Mouse (Mus musculus) forelimb bud, embryonic 11.5 days (tissue): Measurements from ENCODE around the gene Gja1.
"Not testable (repeated sequence)": the region's sequence is repeated elsewhere in the genome, so short reads cannot be mapped to it uniquely, and the experiment has no call there.

ENCODE experiments used
- DNase-seq: peaks from one replicate; pipeline ENCODE4 v3.0.0-alpha.2; 2012; ENCODE audit warnings: low read depth, low spot score

The Gja1 gene

DNA sequence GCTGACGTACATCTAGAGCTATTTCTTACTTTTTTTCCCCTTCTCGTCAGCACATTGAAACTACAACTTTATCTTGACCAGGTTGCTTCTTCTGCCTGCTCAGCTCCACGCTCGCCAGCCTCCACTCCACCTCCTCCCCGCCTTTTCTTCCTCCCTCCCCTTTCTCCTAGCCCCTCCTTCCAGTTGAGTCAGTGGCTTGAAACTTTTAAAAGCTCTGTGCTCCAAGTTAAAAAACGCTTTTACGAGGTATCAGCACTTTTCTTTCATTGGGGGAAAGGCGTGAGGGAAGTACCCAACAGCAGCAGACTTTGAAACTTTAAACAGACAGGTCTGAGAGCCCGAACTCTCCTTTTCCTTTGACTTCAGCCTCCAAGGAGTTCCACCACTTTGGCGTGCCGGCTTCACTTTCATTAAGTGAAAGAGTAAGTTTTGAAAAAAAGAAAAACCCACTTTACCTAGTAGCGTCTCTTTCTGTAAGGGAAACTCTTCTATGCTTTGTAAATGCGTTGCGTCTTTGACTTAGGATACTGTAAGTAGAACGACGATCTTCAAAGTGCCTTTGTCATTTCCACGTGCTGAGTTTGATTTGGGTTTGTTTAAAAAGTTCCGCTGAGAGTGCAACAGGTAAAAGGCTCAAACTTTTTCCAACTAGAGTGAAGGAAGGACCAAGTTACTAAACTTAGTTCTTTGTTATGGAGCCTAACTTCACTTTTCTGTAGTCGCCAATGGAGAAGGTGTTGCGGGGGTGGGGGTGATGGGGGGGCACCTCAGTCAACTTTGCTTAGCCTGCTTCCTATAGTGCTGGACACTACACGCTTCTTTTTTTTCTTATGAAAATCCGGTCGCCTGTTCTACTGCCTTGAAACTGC, at the start of gene Gja1:
Gene Gja1, plus strand, starts transcription at position 234 of the 869 bp plus-strand sequence.
- peak; percentile 91 for DNase-seq

DNA sequence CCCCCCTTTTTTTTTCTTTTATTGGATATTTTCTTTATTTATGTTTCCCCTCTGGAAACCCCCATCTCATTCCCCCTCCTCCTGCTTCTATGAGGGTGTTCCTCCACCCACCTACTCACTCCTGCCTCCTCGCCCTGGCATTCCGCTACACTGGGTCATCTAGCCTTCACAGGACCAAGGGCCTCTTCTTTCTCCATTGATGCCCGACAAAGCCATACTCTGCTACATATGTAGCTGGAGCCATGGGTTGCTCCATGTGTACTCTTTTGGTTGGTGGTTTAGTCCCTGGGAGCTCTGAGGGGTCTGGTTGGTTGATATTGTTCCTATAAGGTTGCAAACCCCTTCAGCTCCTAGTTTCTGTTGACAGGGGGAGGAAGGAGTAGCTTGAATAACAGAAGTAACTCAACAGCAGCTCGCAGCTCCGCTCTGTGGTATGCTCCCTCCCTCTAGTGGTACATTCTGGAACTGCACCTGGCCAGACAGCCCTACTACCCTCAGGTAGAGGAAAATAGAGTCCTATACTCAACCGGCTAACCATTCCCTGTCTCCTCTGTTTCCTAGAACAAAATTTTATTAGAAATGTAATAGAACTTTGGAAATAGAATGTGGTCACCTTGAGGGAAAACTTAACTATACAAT, 38.2 kb upstream of the Gja1 start:
- DNase-seq = peak; percentile 84

DNA sequence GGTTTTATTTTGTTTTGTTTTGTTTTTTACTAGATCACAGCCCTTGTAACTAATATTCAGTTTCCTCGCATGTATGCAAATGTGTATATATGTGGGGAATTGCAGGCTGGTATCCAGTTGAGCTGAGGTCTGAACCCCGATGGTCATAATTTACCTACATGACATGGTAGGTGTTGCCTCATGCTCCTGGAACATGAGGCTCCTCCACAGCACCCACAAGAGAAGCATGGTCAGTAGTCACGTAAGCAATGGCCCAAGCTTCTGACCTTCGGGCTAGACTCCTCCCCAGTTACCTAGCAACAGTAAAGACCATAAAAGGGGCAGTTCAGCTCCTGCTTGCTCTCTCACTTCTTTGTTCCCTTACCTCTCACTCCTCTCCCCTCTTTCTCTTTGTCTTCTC, 16.7 kb upstream of the Gja1 start:
- DNase-seq = no peak

DNA sequence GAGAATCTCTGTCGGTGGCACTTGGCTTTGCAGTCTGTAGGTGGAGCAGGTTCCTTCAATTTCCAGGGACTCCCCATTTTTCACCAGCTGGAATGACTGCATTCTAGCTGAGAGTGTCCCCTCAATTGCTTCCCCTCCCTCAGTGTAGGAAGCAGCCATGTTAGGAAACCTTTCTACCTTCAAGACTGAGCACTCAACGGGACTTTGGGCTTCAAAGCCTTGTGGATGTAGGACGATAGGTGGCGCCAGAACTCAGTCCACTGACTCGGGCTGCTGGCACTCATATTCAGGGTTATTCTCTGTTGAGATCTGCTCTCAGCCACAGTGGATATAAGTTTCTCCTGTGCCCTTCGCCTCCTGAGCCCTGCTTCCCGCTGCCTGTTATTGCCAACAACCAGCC, 8.1 kb upstream of the Gja1 start:
- peak; percentile 79 for DNase-seq

DNA sequence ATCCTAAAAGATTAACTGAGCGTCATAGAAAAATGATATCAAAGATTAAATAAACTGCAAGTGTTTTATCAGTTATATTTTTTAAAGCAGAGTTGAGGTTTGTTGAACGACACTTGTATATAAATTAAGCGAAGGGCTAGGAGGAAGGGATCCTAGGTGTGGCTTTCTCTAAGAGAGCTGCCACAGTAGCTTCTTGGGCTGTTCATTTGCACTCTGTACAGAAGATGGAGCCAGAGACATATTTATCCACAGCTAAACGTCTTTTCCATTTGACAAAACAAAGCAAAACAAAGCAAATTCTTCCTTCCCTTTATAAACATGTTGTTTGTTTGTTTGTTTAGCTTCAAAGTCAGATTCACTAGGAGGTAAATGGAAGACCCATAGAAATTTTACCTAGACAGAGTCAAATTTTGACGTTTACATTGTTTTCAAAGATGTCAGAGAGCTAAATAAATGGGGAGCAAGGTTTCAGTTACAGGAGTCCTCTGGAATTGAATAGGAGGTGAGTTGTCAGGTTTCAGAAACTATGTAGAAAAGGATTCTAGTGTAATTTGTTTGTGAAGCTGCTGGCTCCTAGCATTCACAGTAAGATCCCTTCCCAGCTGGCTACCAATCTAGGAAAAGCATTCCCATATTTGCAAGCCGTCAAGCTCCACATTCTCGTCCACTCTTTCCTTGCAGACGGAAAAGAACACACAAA, 4.0 kb upstream of the Gja1 start:
- peak; percentile 48 for DNase-seq

DNA sequence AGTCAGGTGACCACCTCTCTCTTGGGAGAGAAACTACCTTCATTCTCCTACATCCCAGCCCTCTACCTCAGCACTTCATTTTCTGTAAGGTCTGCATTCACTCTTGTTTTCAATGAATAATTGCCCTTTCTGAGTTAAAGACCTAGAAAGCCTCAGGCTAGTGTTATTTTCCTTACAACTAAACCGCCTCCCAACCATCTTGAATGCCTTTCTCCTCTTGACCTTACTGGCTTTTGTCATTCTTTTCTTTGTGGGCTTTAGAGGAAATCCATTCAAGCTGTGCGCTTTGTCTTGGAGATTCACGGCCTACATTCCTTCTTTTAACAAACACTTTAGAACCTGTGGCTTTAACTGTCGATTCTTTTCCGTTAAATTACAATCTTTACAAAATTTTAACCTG, 3.0 kb upstream of the Gja1 start:
- no peak for DNase-seq

DNA sequence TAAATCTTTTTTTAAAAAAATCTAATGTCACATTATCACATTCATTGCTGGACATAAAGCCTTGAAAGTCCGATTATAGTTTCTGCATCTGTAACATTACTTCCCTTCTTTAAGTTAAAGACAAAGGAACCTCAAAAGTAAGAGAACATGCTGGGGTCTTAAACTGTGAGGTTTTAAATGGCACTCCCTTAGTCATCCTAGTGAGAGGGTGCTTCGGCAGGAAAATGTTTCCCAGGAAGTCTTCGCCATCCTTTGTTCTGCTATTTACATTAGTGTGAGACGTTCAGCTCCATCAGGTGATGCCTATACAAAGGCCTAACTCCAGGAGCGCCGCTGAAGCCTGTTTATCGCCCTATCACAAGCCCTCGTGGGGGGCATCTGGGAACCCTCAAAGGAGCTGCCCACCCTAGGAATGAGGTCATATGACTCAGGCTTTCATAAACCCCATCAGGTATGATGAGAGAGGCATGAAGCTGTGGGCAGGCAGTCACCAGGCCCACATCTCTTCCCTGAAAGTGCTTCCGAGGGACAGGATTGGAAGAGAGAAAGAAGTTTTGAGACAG, 1.1 kb upstream of the Gja1 start:
- DNase-seq = no peak

DNA sequence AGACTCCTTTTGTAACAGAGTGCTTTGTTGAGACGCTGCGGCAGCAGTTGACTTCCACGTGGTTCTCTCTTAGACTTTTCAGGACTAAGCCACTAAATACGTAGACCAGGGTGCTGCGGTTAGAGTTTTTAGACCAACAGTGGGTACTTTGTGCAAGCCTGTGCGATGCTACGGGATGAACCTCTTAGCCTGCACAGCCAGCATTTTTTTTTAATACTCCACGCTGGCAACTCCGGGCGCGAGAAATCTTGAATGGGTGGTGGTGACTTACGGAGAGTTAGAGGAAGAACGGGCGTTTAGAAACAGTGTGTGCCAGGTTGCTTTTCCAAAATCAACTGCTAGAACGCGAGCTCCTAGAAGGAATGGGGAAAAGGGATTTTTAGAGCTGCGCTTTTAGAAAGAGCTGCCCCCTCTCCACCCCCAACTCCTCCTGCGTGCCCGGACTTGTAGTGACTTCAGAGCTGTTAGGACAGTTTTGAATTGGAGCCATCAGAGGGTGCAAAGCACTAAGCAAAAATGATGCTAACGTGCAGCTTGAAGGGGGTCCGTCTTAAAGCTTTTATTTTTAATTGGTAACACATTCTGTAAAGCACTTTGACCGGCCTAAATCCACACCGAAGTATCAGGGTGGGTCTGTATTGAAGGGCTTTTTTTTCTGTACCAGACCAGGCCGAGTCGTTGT, 977 bp downstream of the Gja1 start:
- DNase-seq = peak; percentile 48

DNA sequence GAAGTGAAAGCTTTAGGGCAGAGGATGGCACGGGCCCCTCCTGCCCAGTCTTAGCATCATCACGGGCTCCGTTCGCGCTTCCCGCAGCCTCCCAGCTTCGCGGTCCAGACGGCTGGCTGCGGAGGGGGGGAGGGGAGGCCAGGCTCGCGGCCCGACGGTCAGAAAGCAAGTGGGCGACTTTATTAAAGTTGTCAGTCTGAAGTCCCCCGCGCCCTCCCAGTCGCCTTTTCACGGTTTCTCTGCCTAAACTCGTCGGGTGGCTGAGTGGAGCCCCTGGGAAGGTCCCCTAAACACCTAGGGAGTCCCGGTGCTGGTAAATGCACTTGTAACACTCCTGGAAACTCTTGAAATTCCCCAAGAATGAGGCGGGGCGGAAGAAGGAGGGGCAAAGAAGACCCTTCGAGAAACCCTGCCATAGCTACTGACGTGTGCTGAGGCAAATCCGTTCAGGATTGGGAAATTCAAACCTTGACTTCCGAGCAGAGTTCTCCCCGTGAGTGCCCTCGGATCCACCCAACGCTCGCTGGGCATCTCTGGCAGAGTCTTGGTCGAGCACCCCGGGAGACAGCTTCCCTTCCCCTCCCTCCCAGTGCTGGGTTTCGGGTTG, 1.6 kb downstream of the Gja1 start:
- peak; percentile 76 for DNase-seq

DNA sequence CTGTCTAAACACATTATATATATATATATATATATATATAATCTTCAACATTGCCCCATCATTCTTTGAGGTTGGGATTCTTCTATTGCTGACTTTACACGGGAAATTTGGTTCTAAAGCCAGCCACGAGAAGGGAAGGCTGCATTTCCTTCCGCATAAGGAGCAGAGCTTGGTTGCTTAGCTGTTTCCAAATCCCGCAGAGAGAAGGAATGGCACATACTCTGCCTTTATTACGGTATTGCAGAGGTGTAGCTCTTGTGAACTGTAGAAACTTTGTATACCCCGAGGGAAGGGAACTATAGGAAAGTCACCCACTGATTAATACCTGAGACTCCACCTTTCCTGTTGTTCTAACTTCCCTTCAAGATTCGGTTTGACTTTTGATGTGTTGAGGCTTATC, 2.6 kb downstream of the Gja1 start:
- DNase-seq = no peak

DNA sequence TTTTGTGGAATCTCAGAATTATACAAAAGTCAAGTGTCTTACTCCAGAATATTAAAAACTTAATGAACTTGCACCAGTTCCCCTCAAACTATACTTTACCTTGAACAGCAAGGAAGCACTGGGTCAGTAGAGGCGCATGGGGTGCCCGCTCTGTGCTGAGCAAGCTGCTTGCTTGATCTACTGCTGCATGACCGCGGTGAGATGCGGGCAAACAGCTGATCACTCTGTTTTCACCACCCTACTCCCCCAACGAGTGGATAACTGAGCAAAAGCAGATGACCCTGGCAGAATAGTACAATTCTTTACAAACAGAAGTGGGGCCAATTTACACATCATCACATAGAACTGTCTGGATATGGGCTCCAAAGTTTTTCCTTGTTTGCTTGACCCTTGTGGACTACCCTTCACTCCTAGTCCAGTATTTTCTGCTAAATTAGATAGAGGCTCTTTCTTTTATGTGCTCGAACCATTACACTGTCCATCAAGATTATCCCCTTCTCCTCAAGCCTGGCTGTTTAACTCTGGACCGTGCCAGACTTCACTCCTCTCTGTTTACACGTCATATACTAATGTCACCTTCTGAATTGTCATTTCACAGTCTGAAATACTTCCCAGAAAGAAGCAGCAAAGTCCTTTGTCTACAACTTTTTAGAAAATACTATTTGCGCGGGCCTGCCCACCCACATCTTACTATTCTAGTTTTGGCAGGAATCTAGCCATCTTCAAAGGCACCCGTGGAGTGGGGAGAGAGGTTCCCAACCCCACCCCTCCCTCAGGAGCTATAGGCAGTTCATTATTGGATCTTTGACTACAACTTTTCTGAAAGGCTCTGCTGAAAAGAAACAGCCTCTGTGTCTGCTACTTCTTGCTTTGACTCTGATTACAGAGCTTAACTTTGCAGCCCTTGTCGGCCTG, 8.3 kb downstream of the Gja1 start:
- no peak for DNase-seq

DNA sequence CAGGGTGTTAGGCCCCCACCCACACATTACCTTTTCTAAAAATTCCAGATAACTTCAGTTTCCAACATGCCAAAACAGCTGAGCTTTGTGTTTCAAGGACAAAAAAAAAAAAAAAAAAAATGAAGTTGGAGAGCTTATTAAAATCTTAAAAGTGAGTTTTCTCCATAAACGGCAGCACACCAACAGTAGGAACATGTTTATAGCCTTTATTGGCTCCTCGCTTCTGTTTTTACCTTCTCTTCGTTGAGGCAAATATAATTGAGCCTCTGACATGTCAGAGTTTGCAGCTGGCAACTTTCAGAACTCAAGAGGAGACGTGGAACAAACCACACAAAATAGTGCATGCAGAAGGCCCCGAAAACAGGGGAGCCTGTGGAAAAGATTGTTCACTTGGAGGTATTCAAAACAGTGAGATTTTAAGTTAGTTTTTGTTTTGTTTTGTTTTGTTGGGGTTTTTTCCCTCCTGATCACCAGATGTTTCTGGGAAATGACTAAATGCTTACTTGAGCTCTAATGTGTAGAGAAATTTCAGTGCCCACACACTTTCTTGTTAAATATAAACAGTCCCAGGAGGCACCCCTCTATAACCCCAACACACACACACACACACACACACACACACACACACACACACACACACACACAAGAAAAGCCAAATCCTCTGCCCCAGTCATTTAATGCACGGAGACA, 16.1 kb downstream of the Gja1 start:
- no peak for DNase-seq

DNA sequence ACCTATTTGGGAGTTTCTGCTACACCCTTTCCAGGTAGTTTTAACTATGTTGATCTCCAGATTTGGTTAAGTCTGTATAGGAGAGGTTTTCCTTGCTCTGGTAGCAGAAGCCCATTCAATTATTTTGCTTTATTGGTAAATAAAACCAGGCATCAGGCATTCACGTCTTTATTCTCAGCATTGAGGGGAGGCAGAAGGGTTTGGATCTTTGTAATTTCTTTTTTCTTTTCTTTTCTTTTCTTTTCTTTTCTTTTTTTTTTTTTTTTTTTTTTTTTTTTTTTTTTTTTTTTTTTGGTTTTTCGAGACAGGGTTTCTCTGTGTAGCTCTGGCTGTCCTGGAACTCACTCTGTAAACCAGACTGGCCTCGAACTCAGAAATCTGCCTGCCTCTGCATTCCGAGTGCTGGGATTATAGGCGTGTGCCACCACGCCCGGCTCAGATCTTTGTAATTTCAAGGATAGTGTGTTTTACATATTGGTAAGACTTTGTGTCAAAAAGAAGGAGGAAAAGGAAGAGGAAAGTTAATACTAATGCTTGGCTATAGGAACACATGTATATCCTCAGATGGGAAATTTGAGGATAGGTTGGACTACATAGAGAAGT, 16.8 kb downstream of the Gja1 start:
- DNase-seq = not testable (repeated sequence)

DNA sequence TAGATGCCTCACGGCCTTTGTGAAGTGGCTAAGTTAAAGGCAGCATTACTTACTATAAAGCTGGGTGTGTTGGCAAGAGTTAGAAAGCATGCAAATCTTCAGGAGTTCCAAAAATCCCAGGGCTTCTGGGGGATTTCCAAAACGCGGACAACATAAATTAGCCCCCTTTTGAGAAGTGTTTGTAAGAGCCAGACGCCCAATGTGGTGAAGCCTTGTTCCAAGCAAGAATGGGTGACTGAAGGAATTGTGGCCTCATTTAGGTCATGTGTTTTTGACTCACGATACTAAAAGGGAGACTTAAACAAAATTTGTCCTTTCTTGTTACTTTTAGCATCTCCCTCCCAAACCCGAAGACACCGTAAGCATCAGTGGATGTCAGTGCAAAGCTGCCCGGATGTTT, 20.7 kb downstream of the Gja1 start:
- DNase-seq = no peak

DNA sequence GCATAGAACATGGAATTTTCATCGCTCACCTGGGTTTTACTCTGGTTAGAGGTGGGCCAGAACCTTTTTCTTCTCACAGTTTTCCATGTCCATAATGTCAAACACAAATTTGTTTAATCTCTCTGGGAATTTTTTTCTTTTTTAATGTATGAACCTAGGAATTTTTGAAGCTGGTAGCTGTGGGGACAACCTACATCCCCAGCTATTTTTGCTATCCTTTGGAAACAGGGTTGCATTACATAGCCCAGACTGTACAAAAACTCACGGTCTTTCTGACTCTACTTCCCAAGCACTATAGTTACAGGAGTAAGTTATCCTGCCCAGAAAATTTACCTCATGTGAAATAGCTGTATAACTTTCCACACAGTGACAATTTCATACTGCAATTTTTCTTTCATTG, 21.2 kb downstream of the Gja1 start:
- no peak for DNase-seq

DNA sequence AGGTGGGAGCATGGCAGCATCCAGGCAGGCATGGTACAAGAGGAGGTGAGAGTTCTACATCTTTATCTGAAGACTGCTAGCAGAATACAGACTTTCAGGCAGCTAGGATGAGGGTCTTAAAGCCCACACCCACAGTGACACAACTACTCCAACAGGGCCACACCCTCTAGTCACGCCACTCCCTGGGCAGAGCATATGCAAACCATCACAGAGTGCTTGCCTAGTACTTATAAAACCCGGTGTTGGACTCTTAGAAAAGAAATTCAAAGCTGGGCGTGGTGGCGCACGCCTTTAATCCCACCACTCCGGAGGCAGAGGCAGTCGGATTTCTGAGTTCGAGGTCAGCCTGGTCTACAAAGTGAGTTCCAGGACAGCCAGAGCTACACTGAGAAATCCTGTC, 24.3 kb downstream of the Gja1 start:
- not testable (repeated sequence) for DNase-seq

DNA sequence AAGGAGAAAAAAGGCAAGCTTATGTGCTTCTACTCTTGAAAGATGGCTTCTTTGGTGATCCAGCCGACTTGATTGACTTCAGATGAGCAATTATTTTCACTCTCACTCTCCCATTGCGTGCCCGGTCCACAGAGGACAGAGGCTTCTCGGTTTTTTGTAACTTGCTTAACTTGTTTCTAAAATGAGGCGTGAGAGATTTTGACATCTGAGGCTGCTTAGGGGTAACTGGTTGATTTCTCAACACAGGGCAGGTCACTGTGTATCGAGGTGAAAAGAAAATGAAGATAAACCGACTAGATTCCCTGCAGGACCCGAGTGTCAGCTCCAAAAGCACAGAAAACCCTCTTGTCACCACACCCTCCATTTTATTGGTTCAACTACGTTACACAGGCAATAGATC, 28.8 kb downstream of the Gja1 start:
- DNase-seq = no peak

DNA sequence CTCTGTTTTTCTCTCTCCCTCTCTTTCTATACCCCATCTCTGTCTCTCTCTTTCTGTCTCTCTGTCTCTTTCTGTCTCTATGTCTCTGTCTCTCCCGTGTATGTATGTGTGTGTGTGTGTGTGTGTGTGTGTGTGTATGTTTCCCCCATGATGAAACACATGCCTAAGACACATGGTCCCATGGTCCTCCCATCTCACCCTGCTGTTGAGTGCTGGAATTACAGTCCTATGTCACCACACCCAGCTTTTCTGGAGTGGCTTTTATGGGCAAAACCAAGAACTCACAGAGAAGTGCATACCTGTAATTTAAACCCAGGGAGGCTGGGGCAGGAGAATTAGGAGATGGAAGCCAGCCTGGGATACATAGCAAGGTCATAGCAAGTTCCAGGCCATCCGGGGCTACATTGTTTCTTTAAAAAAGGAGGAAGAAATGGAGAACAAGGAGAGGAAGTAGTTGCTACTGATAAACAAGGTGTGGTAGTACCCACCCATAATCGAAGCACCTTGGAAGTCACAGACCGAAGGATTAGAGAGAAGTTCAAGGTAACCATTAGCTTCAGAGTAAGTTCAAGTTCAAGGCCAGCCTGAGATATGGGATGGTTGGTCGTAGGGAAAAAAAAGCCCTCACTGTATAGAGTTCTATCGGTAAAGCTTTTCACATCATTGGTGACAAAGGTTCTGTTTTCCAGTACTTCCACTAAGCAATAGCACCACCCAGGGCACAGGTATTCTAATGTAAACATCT, 29.4 kb downstream of the Gja1 start:
- DNase-seq = no peak
